Mouse (Mus musculus) bone marrow, adult 2 months (tissue): ENCODE measurements at regions not wholly inside any gene's neighbourhood (a gene's known extent, or its start where the extent isn't known, plus 50 kb on each side); places are given as distances from the start of the nearest gene placed in this dataset.

Source experiments
- H3K27ac ChIP-seq: fragments of 200-500 bp; 2 replicates; pipeline ENCODE4 v1.5.1; 2012; ENCODE audit warnings: low read depth, mild to moderate bottlenecking, control low read depth, inconsistent platforms, low read length; ENCODE audit not compliant: control insufficient read depth, poor library complexity, insufficient read depth
- H3K4me1 ChIP-seq: fragments of 200-500 bp; 2 replicates; pipeline ENCODE4 v1.6.1; 2011; ENCODE audit warnings: low read length; ENCODE audit not compliant: control insufficient read depth, insufficient read depth
- H3K4me3 ChIP-seq: fragments of 200-500 bp; replicated peaks from 2 replicates; pipeline ENCODE3; 2011; ENCODE audit warnings: mild to moderate bottlenecking, low read depth, low read length, control low read depth; ENCODE audit not compliant: control insufficient read depth
- CTCF ChIP-seq: fragments of 200-500 bp; IDR thresholded peaks from 2 replicates; pipeline ENCODE4 v1.5.1; 2011; ENCODE audit warnings: low read length, control low read depth; ENCODE audit not compliant: control insufficient read depth, insufficient read depth
- POLR2A ChIP-seq: fragments of 200-500 bp; IDR thresholded peaks from 2 replicates; pipeline ENCODE4 v1.6.1; 2011; ENCODE audit warnings: low read depth, mild to moderate bottlenecking, control low read depth, low read length, borderline replicate concordance; ENCODE audit not compliant: control insufficient read depth
- whole genome bisulfite sequencing: fragments of 180-500 bp; shearing (Covaris S2); methylation state at CpG from one replicate; pipeline ENCODE4 v1.1.7; 2018; 5-methylcytosine and 5-hydroxymethylcytosine counted together

DNA sequence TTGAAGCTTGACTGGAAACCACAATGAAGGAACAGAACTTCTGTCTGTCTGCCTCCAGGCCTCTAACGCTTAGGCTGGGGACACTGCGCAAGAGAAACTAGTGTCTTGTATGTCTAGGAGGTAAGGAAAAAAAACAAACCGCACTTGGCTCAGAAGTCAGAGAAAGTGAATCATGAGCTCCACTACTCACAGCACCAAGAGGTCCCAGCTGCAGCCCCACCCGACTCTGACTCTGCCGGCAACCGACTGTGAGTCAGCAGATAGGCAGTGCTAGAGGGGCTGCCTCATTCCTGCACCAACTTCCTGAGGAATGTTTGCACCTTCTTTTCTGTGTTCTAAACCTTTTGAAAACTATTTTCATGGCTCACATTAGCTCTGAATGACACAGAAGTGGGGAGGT is 109.5 kb downstream of the Gja1 start:
- 4% methylated on average over 6 of the region's 6 CpGs for WGBS
- no peak for TF ChIP-seq POLR2A
- no peak for TF ChIP-seq CTCF
- Histone ChIP-seq H3K4me3 (no peak overlapping the region), H3K27ac (no peak overlapping the region), H3K4me1 (no peaks in the 10 kb centered on the region)

GRCm38 (mm10) chr10:56493461-56493860 is 116.3 kb downstream of the Gja1 start:
- Histone ChIP-seq H3K4me1 (no peaks in the 10 kb centered on the region), H3K27ac (no peak overlapping the region), H3K4me3 (no peak overlapping the region)
- no peak for TF ChIP-seq POLR2A
- TF ChIP-seq CTCF = no peak
- WGBS = 85% methylated on average over 1 of the region's 1 CpGs

DNA sequence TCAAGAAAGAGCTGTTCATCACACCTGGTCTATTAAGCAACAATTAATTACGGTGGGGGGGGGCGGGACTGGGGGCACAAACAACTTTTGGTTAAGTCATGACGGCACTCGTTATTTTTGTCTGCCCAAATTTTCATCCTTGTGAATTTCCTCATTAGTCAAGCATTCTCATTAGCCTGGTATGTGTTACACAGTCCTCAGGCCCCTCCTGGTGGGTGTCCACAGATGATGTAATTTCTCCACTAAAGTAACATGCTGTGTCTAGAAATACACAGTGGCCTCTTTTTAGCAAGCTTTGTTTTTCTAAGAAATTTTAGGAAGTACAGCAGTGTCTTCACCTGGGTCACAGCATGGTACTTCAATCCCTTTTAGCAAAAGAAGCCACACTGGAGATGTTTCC is 118.2 kb downstream of the Gja1 start:
- TF ChIP-seq CTCF (no peak), POLR2A (no peak)
- Histone ChIP-seq H3K27ac (no peak overlapping the region), H3K4me3 (no peak overlapping the region), H3K4me1 (no peaks in the 10 kb centered on the region)
- 73% methylated on average over 4 of the region's 4 CpGs for WGBS

GRCm38 (mm10) chr10:56519041-56519440 is 141.9 kb downstream of the Gja1 start:
- no peak overlapping the region for H3K4me3 ChIP-seq
- TF ChIP-seq CTCF (no peak), POLR2A (no peak)
- no peaks in the 10 kb centered on the region for H3K4me1 ChIP-seq
- H3K27ac ChIP-seq = no peak overlapping the region
- WGBS = 79% methylated on average over 1 of the region's 1 CpGs

DNA sequence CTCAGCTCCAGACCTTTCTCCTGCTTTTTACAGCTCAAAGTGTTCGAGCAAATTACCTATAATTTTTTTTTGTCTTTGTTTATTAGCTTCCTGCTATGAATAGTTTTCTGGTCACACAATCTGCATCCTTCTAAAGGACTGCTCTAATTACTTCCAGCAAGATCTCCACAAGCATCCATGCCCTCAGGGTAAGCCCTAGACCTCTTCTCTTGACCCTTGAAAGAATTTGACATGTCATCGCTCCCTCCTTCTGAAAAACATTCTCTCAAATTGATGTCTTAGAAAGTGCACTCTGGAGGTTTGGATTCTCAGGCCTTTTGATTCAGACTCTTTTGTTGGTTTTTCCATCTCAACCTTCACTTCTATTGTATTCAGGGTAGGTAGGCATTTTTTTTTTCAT is 148.7 kb downstream of the Gja1 start:
- no peak for TF ChIP-seq CTCF
- no peak for TF ChIP-seq POLR2A
- Histone ChIP-seq H3K27ac (no peak overlapping the region), H3K4me1 (no peaks in the 10 kb centered on the region), H3K4me3 (no peak overlapping the region)
- 85% methylated on average over 2 of the region's 2 CpGs for WGBS

DNA sequence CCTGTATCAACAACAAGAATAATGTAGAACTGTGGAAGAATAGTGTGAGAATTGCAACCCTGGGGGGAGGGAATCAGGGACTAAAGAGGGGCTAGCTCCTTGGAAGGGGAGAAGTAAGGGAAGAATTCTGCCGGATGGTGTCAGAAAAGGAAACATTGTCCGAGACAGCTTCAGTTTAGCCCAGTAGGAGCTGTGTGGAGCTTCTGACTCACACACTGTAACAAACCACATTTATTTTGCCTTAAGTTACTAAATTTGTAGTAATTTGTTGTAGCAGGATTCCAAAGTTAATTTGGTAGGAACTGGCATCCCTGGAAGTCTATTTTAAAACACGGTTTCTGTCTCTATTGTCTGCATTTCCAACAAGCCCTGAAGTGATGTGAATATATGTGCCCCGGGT is 160.0 kb downstream of the Gja1 start:
- 62% methylated on average over 4 of the region's 4 CpGs for WGBS
- Histone ChIP-seq H3K27ac (no peak overlapping the region), H3K4me1 (no peaks in the 10 kb centered on the region), H3K4me3 (no peak overlapping the region)
- TF ChIP-seq POLR2A (no peak), CTCF (no peak)

- Histone ChIP-seq H3K4me1 (no peaks in the 10 kb centered on the region), H3K4me3 (no peak overlapping the region), H3K27ac (no peak overlapping the region)
- TF ChIP-seq CTCF (no peak), POLR2A (no peak)
- 75% methylated on average over 5 of the region's 5 CpGs for WGBS
Measured at GRCm38 (mm10) chr10:56539827-56540511, 162.8 kb downstream of the Gja1 start.

- 74% methylated on average over 3 of the region's 3 CpGs for WGBS
- no peaks in the 10 kb centered on the region for H3K4me1 ChIP-seq
- no peak for TF ChIP-seq POLR2A
- no peak for TF ChIP-seq CTCF
- no peak overlapping the region for H3K4me3 ChIP-seq
- no peak overlapping the region for H3K27ac ChIP-seq
Measured at GRCm38 (mm10) chr10:56542106-56542505, 165.0 kb downstream of the Gja1 start.

DNA sequence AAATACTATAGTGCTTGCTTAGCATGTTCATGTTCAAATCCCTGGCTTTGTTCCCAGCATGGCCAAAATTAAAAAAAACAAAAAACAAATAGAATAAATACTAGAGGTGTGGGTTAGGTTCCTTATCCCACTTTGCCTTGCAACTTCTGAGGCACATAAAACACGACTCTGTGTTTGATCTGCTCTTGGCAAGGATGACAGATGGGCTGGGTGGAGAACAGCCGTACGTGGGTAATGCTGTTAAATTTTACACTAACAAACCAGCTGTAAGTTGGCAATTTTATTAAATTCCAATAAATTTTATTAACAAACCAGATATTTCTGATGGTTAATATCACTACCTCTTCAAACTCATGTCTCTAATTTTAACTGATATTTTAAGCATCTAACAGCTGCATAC is 168.9 kb downstream of the Gja1 start:
- H3K4me1 ChIP-seq = no peaks in the 10 kb centered on the region
- 81% methylated on average over 3 of the region's 3 CpGs for WGBS
- TF ChIP-seq CTCF = no peak
- no peak for TF ChIP-seq POLR2A
- no peak overlapping the region for H3K27ac ChIP-seq
- no peak overlapping the region for H3K4me3 ChIP-seq
